Mouse (Mus musculus) cerebral cortex, adult 2 months (tissue): Measurements from ENCODE around the gene Vmn1r195.

Experiments
- WGBS: fragments of 180-500 bp; shearing (Covaris S2); methylation state at CpG from one replicate; pipeline ENCODE4 v1.1.7; 2018; 5-methylcytosine and 5-hydroxymethylcytosine counted together

Gene Vmn1r195

GRCm38 (mm10) chr13:22270222-22270621 is at the start of gene Vmn1r195:
Vmn1r195 (plus strand) TSS chr13:22270522.
- 93% methylated on average over 1 of the region's 1 CpGs for WGBS

GRCm38 (mm10) chr13:22223060-22223459 is 47.3 kb upstream of the Vmn1r195 start, which contains the start of gene Vmn1r193:
Vmn1r193 (minus strand) TSS chr13:22223160.
- 64% methylated on average over 1 of the region's 1 CpGs for WGBS

GRCm38 (mm10) chr13:22243915-22244314 is 26.4 kb upstream of the Vmn1r195 start, which contains the start of gene Vmn1r194:
Vmn1r194 (plus strand) TSS chr13:22244215.
- 68% methylated on average over 1 of the region's 1 CpGs for WGBS

GRCm38 (mm10) chr13:22271721-22272120 is 1.4 kb downstream of the Vmn1r195 start:
- 41% methylated on average over 2 of the region's 2 CpGs for WGBS

- 86% methylated on average over 2 of the region's 2 CpGs for WGBS
Measured at GRCm38 (mm10) chr13:22284578-22284977, 14.3 kb downstream of the Vmn1r195 start.

GRCm38 (mm10) chr13:22289620-22290019 is 19.3 kb downstream of the Vmn1r195 start, which contains the start of gene Vmn1r196:
Vmn1r196 (plus strand) TSS chr13:22289920.
- 73% methylated on average over 2 of the region's 2 CpGs for WGBS

GRCm38 (mm10) chr13:22308075-22308474 is 37.8 kb downstream of the Vmn1r195 start:
- WGBS: 89% methylated on average over 5 of the region's 5 CpGs

GRCm38 (mm10) chr13:22315361-22315760 is 45.0 kb downstream of the Vmn1r195 start:
- 85% methylated on average over 2 of the region's 2 CpGs for WGBS

- WGBS: 79% methylated on average over 2 of the region's 2 CpGs
Measured at GRCm38 (mm10) chr13:22317366-22317765, 47.0 kb downstream of the Vmn1r195 start.

GRCm38 (mm10) chr13:22324289-22324688 is 54.0 kb downstream of the Vmn1r195 start, which contains the start of gene Vmn1r197:
Vmn1r197 (plus strand) TSS chr13:22324589.

